Mouse (Mus musculus): ENCODE results near the gene St6gal1. TPM values are rescaled to one million over a fixed set of nuclear protein-coding genes. Genes with fewer than 3 reads are reported as not detected.

Gene St6gal1
- polyA plus RNA-seq, 1 experiment, result 8.1 TPM

DNA sequence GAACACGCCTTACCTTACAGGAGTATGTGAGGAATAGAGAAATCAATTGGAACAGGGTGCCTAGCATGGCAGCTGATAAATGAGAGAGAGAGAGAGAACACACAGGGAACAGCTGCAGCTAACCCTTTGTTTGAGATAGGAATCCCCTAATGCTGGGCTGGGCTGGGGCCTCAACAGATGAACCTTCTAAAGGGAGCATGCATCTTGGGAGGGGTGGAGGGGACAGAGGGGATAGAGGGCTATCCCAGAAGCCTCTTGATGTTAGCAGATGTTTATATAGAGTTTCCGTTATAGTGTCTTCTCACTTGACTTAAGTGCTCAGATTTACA, 26.9 kb downstream of the St6gal1 start:
- DNase-seq (ENCODE audit: low spot score), result no peak

DNA sequence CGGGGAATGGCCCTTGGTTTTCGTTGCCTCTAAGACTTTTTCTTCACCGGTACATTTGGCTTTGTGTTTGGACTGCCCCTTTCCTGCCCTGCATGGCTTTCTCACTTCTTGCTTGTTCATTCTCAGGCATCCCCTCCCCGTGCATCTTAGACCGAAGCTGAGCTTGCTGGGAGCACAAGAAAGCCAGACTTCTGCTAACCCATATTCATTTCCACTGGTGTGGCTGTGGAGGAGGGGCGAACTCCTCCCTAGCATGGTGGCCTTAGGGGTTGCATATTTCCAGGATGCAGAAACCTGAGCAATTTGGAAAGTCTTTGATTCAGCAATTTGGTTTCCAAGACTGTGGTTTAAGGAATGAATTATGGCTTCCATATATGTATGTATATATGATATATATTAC, 29.1 kb downstream of the St6gal1 start:
- DNase-seq (ENCODE audit: low spot score), result no peak

DNA sequence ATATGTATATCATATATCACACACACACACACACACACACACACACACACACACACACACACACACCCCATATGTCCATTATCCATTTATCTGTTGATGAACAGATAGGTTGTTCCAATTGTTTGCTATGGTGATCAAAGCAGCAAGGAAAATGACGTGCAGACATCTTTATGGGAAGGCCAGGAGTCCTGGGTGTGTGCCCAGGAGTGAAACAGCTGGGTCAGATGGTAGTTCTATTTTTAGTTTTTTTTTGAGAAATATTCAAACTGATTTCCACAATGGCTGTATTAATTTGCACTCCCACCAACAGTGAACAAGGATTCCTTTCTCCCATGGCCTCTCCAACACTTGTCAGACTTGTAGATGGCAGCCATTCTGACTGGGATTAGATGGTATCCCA, 29.5 kb downstream of the St6gal1 start:
- DNase-seq (ENCODE audit: low spot score), result no peak

DNA sequence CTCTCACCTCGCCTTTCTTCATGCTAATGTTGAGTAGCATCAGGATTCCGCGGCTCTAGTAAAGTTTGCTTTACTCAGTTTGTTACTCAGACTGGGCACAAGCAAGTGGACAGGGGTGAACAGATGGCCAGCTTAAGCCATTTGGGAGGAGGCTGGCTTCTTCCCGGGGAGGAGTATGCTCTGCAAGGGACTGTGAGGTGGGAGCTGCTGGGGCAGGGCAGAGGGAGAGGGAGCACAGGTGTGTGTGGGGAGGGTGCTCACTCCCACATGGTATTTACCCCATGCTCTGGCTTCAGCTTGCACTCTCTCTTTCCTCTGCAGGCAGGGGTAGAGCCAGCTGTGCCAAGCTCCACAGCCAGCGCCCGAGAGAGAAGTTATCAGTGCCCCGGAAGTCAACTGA, 32.1 kb downstream of the St6gal1 start:
- DNase-seq (ENCODE audit: low spot score), result no peak

DNA sequence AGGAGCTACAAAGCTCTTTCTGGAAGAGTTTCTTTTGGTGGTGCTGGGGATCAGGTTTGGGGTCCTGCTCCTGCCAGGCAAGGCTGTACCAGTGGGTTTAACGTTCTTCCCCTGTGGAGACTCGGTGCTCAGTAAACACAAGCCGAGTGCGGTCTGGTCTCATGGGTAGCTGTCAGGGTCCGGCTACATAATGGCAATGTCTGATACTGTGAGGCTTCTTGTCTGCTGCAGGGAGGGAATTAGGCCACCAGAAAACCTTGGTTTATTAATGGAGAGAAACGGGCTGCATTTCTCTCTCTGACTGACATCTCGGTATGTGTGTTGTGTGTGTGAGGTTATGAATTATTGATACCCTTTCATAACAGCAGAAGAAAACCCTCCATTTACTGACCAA, 33.9 kb downstream of the St6gal1 start:
- DNase-seq (ENCODE audit: low spot score), result no peak

DNA sequence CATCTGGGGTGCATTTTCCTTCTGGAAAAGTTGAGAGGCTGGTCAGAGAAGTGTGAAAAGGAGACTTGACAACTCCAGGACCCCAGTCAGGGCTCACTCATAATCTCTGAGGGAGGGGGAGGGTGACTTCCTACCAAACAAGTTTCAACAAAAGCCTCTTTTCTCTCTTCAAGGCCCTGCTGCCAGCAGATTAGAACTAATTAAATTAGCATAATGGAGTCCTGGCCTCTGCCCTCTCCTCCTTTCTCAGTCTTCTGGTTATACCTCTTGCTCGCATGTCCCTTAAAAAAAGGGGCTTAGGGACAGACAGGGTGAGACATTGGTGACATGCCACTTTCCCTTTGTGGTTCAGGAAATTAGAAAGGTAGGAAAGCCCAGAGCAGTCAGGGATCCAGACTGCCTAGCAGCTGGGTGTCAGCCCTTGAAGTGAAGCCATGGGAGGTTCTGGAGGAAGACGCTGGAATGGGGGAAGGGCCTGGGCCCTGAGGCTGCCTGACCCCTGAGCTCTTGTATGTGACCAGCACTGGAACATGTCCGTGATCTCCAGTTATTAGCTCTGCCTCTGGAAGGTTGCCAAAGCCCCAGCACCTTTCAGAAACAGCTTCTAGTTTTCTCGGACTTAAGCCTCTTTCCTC, 34.4 kb downstream of the St6gal1 start:
- no peak for DNase-seq (ENCODE audit: low spot score)

DNA sequence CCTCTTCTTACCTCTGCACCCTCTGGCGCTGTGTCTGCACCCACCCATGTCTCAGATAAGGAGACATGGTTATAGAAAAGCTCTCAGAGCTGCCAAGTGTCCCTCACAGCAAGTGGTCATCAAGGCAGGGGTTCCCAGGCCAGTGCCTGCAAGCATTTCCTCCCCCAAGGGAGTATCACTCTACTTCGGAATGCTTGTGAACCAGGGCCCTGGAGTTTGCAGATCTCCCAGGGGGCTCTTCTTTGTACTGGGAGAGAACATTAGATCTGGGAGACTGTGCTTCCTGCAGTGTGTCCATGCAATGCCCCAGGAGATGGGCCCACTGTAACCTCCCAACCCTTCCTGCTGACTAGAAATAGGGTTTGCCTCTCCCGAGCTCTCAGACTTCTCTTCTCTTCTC, 35.0 kb downstream of the St6gal1 start:
- DNase-seq (ENCODE audit: low spot score), result no peak

DNA sequence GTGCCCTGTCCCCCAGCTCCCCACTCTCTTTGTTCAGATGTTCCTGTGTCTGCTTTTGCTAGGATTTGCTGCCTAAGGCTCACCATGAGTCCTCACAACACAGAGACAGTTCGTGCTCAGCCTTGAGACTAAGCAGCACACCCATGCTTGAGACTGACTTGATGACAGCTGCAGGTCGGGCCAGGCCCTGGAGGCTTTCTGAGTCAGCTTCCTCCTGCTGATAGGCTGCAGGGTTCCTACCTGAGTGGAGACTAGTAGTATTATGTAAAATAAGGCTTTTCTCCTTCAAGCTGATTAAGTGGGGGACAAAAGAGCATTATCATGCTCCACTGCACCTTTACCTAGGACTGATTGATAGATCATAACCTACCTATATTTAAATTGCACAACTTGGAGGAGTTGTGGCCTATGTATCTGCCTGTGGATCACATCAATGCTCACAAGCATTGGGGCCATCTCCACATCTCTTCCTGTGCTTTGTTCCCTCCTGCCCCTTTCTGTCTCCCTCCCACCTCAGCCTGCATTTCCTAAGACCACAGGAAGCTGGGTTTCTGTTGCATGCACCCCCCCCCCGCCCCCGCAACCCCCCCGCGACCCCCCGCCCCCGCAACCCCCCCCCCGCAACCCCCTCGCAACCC, 37.7 kb downstream of the St6gal1 start:
- no peak for DNase-seq (ENCODE audit: low spot score)

DNA sequence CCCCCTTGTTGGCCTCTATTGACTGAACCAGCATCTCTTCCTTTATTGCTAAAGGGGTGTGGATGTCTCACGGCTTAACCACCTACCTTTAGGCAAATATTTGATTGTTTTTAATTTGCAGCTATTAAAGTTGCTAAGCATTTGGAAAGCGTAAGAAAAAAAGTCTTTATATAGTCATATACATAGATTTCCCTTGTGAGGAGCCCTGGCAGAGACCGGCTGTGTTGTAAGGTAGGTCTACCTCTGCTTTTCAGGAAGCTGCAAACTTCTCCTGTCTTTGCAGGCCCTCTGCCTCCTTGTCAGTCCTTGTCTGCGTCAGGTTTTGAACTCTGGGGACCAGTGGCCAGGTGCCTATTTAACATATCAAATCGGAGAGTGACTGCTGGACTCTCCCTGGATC, 38.3 kb downstream of the St6gal1 start:
- DNase-seq (ENCODE audit: low spot score), result no peak

DNA sequence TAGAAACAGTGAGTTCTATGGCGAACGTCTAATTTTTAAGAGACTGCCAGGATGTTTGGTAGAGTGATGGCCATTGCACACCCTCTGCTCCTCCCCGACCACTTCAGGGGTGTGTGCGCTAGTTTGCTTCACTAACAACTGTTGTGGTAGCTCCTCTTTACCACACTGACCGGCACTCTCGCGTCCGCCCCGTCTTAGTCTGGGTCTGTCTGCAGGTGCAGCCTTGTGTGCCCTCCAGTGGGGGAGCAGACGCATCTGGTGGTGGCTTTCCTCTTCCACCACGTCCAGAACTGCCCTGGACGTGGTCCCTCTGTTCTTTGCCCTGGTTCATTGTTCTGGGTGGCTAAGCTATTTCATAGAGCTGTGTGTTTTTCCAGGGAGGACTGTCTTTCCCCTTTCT, 40.5 kb downstream of the St6gal1 start:
- DNase-seq (ENCODE audit: low spot score), result no peak

DNA sequence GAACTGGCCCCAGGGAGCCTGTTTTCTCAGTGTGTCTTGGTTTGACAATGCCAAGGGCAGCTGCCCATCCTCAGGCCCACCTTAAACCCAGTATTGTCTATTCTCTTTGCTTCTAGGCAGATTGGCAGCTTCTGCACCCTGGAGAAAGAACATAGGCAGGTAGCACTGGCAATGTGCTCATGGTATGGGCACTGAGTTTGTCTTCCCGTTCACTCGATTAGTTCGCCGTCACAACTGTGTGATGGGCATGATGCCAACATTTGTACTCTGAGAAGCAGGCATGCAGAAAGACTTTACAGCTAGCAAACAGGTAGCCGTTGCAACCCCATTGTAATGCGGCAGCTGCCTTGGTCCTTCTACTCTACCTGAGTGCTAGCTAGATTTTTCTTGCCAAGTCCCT, 40.9 kb downstream of the St6gal1 start:
- DNase-seq (ENCODE audit: low spot score), result no peak

DNA sequence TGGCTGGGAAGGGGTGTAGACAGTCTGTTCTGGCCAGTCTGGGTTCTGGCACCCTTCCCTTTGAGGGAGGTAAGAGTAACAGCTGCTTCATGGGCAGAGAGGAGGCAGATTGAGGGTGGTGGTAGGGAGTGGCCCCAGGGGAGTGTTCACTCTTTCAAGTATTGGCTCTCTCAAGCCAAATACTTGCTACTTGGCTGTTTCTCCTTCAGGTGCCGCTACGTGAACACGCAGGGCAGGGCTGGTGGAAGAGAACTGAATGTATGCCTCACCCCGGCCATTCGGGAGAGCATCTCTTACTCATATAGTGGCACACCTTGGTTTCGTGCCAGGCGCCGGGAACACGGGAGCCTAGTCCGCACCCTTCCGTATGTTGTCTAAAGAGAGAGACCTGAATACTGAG, 41.8 kb downstream of the St6gal1 start:
- no peak for DNase-seq (ENCODE audit: low spot score)

DNA sequence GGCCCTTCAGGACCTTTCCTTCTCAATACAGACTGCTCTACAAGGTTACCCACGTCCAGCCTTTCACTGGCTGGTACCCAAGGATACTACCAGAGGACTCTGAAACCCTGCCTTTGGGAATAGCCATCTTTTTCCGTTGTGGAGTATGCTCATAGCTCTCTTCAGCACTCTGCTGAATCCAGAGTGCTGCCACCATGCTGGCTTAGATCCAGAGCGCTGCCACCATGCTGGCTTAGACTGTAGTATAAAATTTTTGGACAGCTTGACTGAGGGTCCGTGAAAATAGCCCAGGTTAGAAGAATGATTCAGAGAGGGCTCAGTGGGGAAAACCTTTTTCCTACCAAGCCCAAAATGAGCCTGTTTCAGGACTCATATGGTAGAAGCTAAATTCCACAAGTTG, 42.4 kb downstream of the St6gal1 start:
- no peak for DNase-seq (ENCODE audit: low spot score)

DNA sequence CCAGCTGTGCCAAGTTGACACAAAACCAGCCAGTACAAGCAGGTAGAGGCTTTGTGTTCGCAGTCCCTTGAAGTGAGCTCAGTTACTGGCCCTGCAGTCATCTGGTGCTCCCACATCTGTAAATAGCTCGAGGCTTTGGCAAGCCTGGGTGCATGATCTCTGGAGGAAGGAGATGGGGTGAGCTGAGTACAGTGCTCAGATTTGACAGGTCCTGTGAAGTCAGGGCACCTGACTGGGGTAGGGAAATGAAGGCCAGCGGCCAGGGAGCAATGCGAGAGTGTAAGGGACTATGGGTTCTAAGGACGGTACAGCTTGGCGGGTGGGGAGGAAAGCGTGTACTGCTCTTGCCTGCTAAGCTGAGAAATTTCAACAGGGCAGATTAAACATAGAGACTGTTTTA, 43.7 kb downstream of the St6gal1 start:
- no peak for DNase-seq (ENCODE audit: low spot score)

DNA sequence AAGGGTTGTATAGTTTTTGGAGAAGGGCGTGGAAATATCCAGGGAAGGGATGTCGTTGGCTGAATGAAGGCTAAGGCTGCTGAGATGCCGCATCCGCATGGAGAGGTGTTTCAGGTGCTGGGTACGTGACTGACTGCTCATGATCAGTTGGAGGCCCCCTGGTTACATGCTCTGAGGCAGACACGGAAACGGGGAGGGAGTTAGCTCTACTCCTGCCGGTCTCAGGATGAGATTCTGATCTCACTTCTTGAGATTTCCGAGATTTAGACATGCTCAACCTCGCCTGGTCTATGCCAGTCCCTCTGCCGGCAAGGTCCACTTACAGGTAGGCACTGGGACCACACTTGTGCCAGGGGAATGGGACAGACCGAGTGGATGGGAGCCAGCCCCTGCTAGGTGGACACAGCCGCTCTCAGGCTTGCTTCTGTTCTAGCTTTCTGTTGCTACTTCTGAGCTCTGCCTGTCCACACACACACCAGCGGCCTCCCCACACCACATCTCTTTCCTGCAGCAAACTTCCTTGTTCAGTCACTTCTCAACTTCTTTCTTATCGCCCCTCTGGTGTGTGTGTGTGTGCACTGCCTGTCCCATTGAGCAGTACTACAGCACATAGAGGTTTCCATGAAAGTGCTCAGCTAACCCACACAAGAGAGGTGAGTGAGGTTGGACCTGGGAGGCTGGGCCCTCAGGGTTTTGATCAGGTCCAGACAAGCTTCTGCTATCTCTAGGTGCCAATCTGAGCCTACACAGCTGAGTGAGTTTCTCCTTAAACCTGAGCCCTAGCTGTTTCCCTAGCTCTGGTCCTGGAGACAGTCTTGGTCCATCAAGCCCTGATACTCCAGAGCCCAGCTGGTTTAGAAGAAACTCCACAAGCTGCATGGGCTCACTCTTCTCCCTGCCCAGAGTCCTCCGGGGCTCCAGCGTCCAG, 44.8 kb downstream of the St6gal1 start:
- no peak for DNase-seq (ENCODE audit: low spot score)

DNA sequence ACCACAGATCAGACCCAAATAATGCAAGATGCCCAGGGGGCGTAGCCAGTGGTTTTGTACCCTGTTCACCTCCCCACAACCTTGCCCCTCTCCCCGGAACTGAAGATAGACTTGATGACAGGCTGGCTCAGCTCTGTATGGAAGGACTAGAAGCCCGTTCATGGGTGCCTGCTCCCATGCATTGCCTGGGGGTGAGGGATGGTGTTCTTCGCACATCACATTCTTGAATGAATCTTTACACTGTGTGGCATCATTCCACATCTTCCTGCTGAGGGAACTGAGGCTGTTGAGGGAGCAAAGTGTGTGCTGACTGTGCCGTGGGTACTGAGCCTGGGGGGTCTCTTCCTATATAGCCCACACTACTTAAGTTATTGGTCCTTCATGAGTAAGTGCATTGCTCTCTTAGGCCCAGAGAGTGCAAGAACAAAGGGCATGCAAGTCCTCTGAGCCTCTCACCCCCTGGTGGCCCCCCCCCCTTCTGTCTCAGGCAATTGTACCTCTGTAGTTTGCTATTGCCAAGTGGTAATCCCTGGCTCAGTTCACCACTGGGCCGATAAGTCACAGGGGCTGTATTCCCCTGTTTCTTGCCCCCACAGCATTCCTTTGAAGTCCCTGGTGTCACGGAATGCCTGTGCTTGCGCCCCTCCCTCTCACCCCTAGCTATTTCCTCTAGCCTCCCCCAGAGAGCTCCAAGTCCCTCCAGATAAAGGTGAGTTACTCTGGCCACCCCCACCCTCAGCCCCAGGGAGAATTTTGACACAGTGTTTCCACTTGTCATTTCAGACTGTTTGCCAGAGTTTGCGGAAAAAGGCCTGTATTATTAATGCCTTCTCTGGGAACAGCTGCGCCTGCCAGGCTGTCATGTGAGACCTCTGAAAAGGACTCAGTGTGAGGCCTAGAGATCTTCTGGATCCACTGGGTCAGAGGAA, 45.7 kb downstream of the St6gal1 start:
- DNase-seq (ENCODE audit: low spot score), result no peak

DNA sequence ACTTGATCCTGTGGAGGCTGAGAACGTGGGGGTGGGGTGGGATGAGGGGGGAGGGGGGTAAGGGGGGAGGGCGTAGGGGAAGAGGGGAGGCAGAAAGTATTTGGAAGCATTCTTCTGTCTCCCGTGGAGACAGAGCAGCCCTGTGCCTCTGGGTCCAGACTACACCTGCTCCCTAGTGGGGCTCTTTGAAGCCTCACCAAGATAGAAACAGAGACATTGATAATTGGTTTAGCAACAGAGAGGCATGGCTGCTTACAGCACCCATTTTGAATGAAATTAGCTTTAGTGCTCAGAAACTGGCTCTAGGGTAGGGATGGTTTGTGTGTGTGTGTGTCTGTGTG, 46.3 kb downstream of the St6gal1 start:
- DNase-seq (ENCODE audit: low spot score), result no peak

DNA sequence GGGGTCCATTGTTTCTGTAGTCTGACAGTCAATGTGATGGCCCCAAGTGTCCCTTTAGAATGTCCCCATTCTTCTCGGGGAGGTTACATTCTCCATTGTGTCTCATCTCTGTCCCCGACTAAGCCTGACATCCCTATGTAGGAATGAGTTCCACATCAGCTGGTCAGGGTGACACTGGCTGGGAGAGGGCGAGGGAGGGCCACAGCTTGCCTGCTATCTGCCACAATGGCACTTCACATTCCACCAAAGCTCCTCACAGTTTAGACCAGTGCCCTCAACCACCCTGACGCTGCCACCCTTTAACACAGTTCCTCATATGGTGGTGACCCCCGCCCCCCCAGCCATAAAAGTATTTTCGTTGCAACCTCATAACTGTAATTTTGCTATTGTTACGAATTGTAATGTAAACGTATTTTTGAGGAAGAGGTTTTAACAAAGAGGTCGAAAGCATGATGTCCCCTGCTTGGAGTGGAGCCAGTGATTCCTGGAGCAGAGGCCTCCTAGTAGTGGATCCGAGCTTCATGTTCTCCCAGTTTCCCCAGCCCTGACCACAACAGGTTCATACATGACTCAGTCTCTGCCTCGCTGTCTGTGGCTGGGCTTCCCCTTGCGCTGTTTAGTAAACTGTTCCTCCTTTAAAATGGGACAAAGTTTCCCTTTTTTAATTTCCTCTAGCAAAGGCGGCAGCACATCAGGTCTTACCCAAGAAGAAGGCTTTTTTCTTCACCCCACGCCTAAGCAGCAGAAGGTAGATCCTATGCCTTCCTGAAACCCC, 47.4 kb downstream of the St6gal1 start:
- no peak for DNase-seq (ENCODE audit: low spot score)

DNA sequence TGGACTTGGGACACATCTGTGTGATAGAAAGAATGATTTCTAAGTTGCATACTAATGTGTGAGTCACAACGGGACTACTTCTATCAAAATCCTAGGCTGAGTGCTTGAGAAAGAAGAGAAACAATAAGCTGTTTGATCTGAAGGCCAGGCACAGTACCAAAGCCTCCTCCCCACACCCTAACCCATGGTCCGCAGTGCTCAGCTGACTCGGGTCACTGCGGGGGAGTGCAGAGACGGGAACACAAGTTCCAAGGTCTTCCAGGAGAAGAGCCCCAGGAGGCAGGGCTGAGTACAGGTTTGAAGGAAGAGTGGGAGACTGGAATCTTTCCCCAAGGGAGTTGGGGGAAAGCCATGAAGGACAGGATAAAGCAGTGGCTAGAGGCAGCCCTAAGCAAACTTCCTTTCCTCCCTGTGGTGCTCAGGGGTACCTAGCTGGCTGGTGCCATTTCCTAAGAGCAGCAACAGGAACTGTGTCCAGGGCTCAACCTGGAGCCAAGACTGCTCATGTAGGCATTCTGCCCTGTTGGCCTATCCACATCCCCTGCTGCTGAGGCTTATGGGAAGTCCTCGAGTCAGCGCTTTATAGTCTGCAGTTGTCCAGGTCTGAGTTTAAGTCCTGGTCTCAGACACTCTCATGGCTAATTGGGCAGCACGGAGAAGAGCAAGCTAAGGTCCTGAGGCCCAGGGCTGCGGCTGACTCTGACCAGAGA, 48.1 kb downstream of the St6gal1 start:
- DNase-seq (ENCODE audit: low spot score), result no peak

DNA sequence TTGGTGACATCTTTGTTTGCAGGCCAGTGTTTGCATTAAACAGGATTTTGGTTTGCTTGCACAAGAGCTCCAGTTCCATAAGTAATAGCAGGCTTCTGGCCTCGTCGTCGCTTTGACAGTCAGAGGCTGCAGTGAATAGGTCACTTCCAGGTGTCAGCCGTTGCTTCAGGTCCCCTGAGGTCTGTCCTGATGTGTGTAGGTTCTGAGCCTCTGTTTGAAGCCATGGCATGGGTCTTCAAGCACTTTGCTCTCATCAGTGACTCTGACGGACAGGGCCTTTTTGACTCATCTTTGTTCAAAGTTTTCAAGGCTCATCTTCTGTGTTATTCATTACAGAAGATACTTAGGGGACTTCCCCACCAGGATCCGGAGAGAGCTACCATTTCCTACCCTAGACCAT, 49.5 kb downstream of the St6gal1 start:
- no peak for DNase-seq (ENCODE audit: low spot score)

Data from urinary bladder, adult 2 months (tissue).